Mouse (Mus musculus): ENCODE measurements around the gene Fam198a.
"Not testable (repeated sequence)": the region's sequence is repeated elsewhere in the genome, so short reads cannot be mapped to it uniquely, and the experiment has no call there.

Fam198a gene

GRCm38 (mm10) chr9:122018782-122019395 is 68.1 kb downstream of the Fam198a start:
- peak; percentile 70 to 90 for DNase-seq (ENCODE audit: inconsistent age in 2 of 2, low spot score in 1 of 2)

- peak in 1 of 2 experiments; percentile 53 for DNase-seq (ENCODE audit: inconsistent age in 2 of 2, low spot score in 1 of 2)
Observed at GRCm38 (mm10) chr9:122020321-122020720, 69.5 kb downstream of the Fam198a start.

GRCm38 (mm10) chr9:122021171-122021570 is 70.4 kb downstream of the Fam198a start:
- DNase-seq (ENCODE audit: inconsistent age in 2 of 2, low spot score in 1 of 2): not testable (repeated sequence)

- DNase-seq (ENCODE audit: inconsistent age in 2 of 2, low spot score in 1 of 2): no peak
Observed at GRCm38 (mm10) chr9:122021581-122021980, 70.8 kb downstream of the Fam198a start.

GRCm38 (mm10) chr9:122022776-122023175 is 72.0 kb downstream of the Fam198a start:
- peak; percentile 91 to 96 for DNase-seq (ENCODE audit: inconsistent age in 2 of 2, low spot score in 1 of 2)

- peak; percentile 46 to 80 for DNase-seq (ENCODE audit: inconsistent age in 2 of 2, low spot score in 1 of 2)
Observed at GRCm38 (mm10) chr9:122023873-122024272, 73.1 kb downstream of the Fam198a start.

GRCm38 (mm10) chr9:122024419-122024818 is 73.6 kb downstream of the Fam198a start:
- no peak for DNase-seq (ENCODE audit: inconsistent age in 2 of 2, low spot score in 1 of 2)

GRCm38 (mm10) chr9:122025855-122026590 is 75.2 kb downstream of the Fam198a start:
- no peak for DNase-seq (ENCODE audit: inconsistent age in 2 of 2, low spot score in 1 of 2)

- peak; percentile 83 to 90 for DNase-seq (ENCODE audit: inconsistent age in 2 of 2, low spot score in 1 of 2)
Observed at GRCm38 (mm10) chr9:122027081-122027913, 76.5 kb downstream of the Fam198a start.

- DNase-seq (ENCODE audit: inconsistent age in 2 of 2, low spot score in 1 of 2): peak; percentile 78 to 90
Observed at GRCm38 (mm10) chr9:122027914-122028745, 77.3 kb downstream of the Fam198a start.

GRCm38 (mm10) chr9:122029765-122030164 is 79.0 kb downstream of the Fam198a start:
- peak in 1 of 2 experiments; percentile 30 for DNase-seq (ENCODE audit: inconsistent age in 2 of 2, low spot score in 1 of 2)
